Mouse (Mus musculus) cerebellum, adult 2 months (tissue): ENCODE measurements around the gene Spata5.

Source experiments
- CTCF ChIP-seq: fragments of 200-500 bp; IDR thresholded peaks from 2 replicates; pipeline ENCODE4 v1.5.1; 2011; ENCODE audit warnings: low read depth, mild to moderate bottlenecking, control low read depth, low read length, moderate library complexity, borderline replicate concordance; ENCODE audit not compliant: insufficient read depth
- POLR2A ChIP-seq: fragments of 200-500 bp; IDR thresholded peaks from 2 replicates; pipeline ENCODE4 v1.6.1; 2011; ENCODE audit warnings: low read length, control low read depth, borderline replicate concordance; ENCODE audit not compliant: insufficient read depth

- TF ChIP-seq POLR2A = no peak
- TF ChIP-seq CTCF = no peak
Measured at GRCm38 (mm10) chr3:37488173-37488572, 68.5 kb downstream of the Spata5 start.
